Mouse (Mus musculus) hindbrain, embryonic 12.5 days (tissue): ENCODE measurements around the gene Slc31a2. TPM values are rescaled to one million over a fixed set of nuclear protein-coding genes. Genes with fewer than 3 reads are reported as not detected.

Source experiments
- ATAC-seq: fragments of 200-750 bp; cut with Nextera tagmentation; 2 replicates; pipeline ENCODE4 v1.8.0; 2017; ENCODE audit warnings: moderate TSS enrichment; ENCODE audit not compliant: low FRiP score
- H3K27ac ChIP-seq: fragments of 300-500 bp; sonication (generic); 2 replicates; pipeline ENCODE4 v1.5.1; 2016; ENCODE audit warnings: mild to moderate bottlenecking
- H3K27me3 ChIP-seq: fragments of 300-500 bp; sonication (generic); 2 replicates; pipeline ENCODE4 v1.6.1; 2016; ENCODE audit warnings: mild to moderate bottlenecking
- H3K36me3 ChIP-seq: fragments of 300-500 bp; sonication (generic); 2 replicates; pipeline ENCODE4 v1.6.1; 2016; ENCODE audit warnings: mild to moderate bottlenecking
- H3K4me1 ChIP-seq: fragments of 300-500 bp; sonication (generic); 2 replicates; pipeline ENCODE4 v1.6.1; 2016
- H3K4me2 ChIP-seq: fragments of 300-500 bp; sonication (generic); replicated peaks from 2 replicates; pipeline ENCODE4 v1.6.1; 2016; ENCODE audit warnings: mild to moderate bottlenecking
- H3K4me3 ChIP-seq: fragments of 300-500 bp; sonication (generic); 2 replicates; pipeline ENCODE4 v1.5.1; 2016; ENCODE audit warnings: mild to moderate bottlenecking
- H3K9ac ChIP-seq: fragments of 300-500 bp; sonication (generic); 2 replicates; pipeline ENCODE4 v1.6.1; 2016; ENCODE audit warnings: mild to moderate bottlenecking, moderate library complexity
- H3K9me3 ChIP-seq: fragments of 300-500 bp; sonication (generic); replicated peaks from 2 replicates; pipeline ENCODE4 v1.6.1; 2016; ENCODE audit warnings: mild to moderate bottlenecking
- WGBS: fragments of 180-500 bp; shearing (Covaris S2); methylation state at CpG from one replicate; pipeline ENCODE4 v1.1.7; 2016; 5-methylcytosine and 5-hydroxymethylcytosine counted together
- polyA plus RNA-seq: library from polyadenylated mRNA; unstranded; fragments of >200 nt; fragmentation: Nextera tagmentation; extraction: Ambion mirVana; gene quantifications from 2 replicates; pipeline ENCODE4 v1.2.1, GENCODE M21; 2016

Slc31a2 gene
- polyA plus RNA-seq, 1 experiment from 2014 or later, result 13.0 TPM

DNA sequence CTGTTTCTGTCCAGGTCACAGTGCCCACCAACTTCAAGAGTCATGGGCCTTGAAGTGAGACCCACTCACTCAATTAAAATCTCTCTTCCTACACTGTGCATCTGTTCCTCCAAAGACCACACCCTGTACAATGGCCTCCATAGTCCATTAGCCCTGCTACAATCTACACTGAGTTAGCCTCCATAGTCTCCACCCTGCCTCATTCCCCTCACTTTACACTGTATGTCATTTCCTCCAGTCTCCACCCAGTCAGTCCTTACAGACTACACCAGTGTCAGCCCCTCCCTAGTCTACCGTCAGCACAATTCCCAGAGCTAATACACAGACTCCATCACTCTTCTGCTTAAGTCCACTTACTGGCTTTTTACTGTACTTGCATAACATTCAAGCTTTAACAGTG is 40.9 kb downstream of the Slc31a2 start:
- no peaks in the 10 kb centered on the region for H3K27me3 ChIP-seq
- H3K4me1 ChIP-seq, result no peaks in the 10 kb centered on the region
- no peak overlapping the region for H3K4me3 ChIP-seq
- WGBS, result 94% methylated on average over 1 of the region's 1 CpGs
- H3K27ac ChIP-seq, result no peak overlapping the region
- H3K4me2 ChIP-seq, result no peak overlapping the region
- H3K9ac ChIP-seq, result no peak overlapping the region
- H3K9me3 ChIP-seq, result no peaks in the 10 kb centered on the region
- H3K36me3 ChIP-seq, result peaks cover 83% of the 10 kb centered on the region
- no peak for ATAC-seq

DNA sequence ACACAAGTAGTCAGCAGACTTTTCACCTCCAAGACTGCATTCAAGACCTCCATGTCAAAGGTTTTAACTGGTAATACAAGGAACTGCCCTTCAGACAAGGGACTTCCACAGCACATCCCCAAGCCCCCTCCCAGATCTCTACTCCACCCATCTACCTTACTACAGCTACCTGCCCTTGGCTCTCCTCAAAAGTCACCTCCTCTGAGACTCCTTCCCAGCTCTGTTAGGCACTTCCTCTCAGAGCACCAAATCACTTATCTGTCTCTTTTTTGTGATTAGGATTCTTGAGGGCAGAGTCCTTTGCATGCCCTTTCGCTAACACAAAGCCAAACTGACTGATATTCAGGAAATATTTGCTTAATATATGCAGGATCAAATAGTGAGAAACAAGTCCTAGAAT is 43.9 kb downstream of the Slc31a2 start:
- ATAC-seq, result no peak
- Histone ChIP-seq H3K27ac (no peak overlapping the region), H3K4me3 (no peak overlapping the region), H3K27me3 (no peaks in the 10 kb centered on the region), H3K9ac (no peak overlapping the region), H3K4me2 (no peak overlapping the region), H3K36me3 (peaks cover 60% of the 10 kb centered on the region), H3K9me3 (no peaks in the 10 kb centered on the region), H3K4me1 (no peaks in the 10 kb centered on the region)
- WGBS, result 89% methylated on average over 1 of the region's 1 CpGs

DNA sequence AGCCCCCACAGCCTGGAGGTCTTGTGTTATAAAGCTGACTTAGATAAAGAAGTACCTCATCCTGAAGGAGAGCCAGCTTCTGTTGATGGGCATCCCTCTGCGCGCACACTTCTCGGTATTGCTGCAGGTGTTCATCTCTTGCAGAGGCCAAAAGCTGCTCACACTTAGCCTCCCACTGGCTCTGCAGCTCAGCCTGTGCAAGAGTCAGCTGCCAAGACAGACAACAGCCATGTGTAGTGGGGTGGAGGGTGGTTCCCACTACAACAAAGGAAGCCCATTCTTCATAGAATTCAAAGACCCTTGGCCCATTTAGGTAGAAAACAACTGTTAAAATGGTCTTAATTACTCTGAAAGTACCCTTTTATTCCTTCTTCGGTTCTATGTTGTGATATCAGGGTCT is 44.5 kb downstream of the Slc31a2 start:
- Histone ChIP-seq H3K4me1 (no peaks in the 10 kb centered on the region), H3K27ac (no peak overlapping the region), H3K36me3 (peaks cover 63% of the 10 kb centered on the region), H3K9me3 (no peaks in the 10 kb centered on the region), H3K4me3 (no peak overlapping the region), H3K4me2 (no peak overlapping the region), H3K27me3 (no peaks in the 10 kb centered on the region), H3K9ac (no peak overlapping the region)
- 80% methylated on average over 4 of the region's 4 CpGs for WGBS
- no peak for ATAC-seq

DNA sequence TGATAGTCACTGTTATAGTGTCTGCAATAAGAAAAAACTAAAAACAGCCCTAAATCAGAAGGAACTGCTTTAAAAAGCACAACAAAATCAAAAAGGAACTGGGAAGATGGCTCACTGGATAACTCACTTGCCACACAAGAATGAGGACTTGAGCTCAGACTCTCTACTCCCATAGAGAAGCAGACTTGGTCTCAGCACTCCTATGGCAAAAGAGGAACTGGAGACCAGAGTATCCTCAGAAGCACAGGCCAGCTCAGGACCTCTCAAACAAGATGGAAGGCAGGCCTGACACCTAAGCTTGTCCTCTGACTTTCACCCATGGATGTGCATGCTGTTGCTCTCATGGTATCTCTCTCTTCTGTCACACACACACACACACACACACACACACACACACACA is 46.0 kb downstream of the Slc31a2 start:
- Histone ChIP-seq H3K9me3 (no peaks in the 10 kb centered on the region), H3K27me3 (no peaks in the 10 kb centered on the region), H3K4me1 (no peaks in the 10 kb centered on the region), H3K4me3 (no peak overlapping the region), H3K9ac (no peak overlapping the region), H3K4me2 (no peak overlapping the region), H3K36me3 (peaks cover 57% of the 10 kb centered on the region), H3K27ac (no peak overlapping the region)
- no peak for ATAC-seq

DNA sequence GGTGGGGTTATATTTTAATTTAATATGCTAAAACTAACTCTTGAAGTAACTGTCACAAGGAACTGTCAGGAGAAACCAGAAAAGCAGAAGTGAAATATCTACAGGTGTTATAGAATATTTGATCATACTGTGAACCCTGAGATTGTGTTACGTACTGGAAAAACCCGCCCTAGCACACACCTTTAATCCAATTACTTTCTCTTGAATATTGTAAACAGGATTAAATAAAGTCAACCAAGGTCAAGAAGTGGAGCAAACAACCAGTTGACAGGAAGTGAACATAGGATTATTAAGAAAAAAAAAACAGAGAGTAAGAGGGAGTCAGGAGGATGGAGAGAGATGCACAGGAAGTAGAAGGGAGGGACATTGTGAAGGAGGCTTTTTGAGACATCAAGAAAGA is 50.5 kb downstream of the Slc31a2 start:
- peaks cover 38% of the 10 kb centered on the region for H3K36me3 ChIP-seq

DNA sequence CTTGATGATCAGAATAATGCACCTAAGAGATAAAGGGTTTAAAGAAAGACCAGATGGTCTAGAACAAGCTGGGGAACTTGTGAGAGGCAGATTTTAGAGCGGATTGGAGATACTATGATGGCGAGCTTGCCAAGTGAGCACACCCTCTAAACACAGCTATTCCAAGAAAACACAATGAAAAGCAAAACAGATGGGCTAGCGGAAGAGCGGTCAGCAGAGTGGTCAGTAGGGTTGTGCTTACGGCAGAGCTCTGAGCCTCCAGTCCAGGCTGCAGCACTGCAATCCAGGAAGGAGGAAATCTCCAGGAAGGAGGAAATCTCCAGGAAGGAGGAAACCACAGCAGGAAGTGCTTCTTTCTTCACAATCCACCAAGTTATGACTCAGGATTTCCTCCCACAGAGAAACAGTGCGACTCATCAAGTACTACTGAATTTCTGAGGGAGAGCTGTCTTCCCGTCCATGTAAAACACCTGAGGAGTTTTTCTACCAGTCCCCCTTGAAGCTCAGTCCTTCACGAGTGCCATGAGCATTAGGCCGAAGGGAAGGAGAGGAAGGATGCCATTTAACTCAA is 51.4 kb downstream of the Slc31a2 start:
- ATAC-seq, result no peak
- Histone ChIP-seq H3K9me3 (no peaks in the 10 kb centered on the region), H3K9ac (no peak overlapping the region), H3K4me2 (no peak overlapping the region), H3K36me3 (peaks cover 36% of the 10 kb centered on the region), H3K27me3 (no peaks in the 10 kb centered on the region), H3K4me1 (no peaks in the 10 kb centered on the region), H3K4me3 (no peak overlapping the region), H3K27ac (no peak overlapping the region)
- 87% methylated on average over 9 of the region's 9 CpGs for WGBS

More for the DNA sequence above, 50.5 kb downstream of the Slc31a2 start:
- H3K4me1 ChIP-seq, result no peaks in the 10 kb centered on the region
- H3K4me3 ChIP-seq, result no peak overlapping the region
- H3K9ac ChIP-seq, result no peak overlapping the region
- H3K9me3 ChIP-seq, result no peaks in the 10 kb centered on the region
- no peak overlapping the region for H3K4me2 ChIP-seq
- no peak overlapping the region for H3K27ac ChIP-seq
- ATAC-seq, result no peak
- no peaks in the 10 kb centered on the region for H3K27me3 ChIP-seq
- WGBS, result 93% methylated on average over 2 of the region's 2 CpGs

DNA sequence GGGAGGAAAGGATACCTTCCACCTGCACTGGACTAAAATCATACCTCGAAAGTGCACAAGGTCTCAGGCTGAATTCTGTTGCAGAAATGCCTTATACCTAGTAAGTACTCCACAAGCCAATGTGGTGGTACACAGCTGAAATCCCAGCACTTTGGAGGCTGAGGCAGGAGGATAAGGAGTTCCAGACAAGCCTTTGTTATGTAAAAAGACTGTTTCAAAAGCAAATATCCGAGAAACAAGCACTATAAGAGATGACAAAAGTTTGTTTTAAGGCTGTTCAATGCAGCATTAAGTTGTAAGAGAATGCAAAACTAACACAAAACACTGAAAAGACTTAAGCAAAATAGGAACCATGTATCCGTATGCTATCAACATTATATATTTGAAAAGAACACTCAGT is 52.2 kb downstream of the Slc31a2 start:
- WGBS, result 80% methylated on average over 3 of the region's 3 CpGs
- no peak for ATAC-seq
- H3K9me3 ChIP-seq, result no peaks in the 10 kb centered on the region
- no peaks in the 10 kb centered on the region for H3K4me1 ChIP-seq
- H3K9ac ChIP-seq, result no peak overlapping the region
- no peak overlapping the region for H3K4me2 ChIP-seq
- no peaks in the 10 kb centered on the region for H3K27me3 ChIP-seq
- peaks cover 41% of the 10 kb centered on the region for H3K36me3 ChIP-seq
- H3K27ac ChIP-seq, result no peak overlapping the region
- no peak overlapping the region for H3K4me3 ChIP-seq

DNA sequence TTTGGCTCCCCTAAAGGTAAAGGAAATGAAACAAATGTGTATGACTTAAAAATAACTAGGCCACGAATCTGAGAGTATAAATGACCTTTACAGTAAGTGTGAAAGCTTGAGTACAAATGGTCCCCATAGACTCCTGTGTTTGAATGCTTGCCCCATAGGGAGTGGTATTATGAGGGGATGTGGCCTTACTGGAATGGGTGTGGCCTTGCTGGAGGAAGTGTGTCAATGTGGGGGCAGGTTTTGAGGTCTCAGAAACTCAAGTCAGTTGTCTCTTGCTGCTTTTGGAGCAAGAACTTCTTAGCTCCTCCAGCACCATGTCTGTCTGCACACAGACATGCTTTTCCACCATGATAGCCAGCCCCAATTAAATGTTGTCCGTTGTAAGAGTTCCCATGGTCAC is 54.1 kb downstream of the Slc31a2 start:
- Histone ChIP-seq H3K9me3 (no peaks in the 10 kb centered on the region), H3K4me1 (no peaks in the 10 kb centered on the region), H3K9ac (no peak overlapping the region), H3K36me3 (peaks cover 52% of the 10 kb centered on the region), H3K27ac (no peak overlapping the region), H3K4me3 (no peak overlapping the region), H3K4me2 (no peak overlapping the region), H3K27me3 (no peaks in the 10 kb centered on the region)
- whole genome bisulfite sequencing, result 82% methylated on average over 2 of the region's 2 CpGs
- ATAC-seq, result no peak

DNA sequence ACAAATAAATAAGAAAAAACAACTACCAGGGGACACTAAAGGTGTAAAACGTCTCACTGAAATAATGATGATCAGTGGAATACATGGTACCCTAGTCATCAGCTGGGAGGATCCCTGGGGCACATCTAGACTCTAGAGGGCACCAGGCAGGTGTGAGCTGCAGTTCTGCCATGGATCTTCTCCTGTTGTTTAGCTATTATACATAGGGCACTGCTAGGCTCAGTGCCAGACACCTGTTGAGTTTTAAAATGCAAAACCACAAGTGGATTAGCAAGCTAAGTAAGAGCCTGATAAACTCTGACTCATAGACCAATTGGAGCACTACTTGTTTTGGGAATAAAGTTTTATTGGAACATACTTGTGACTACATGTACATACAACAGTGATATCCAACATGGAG is 55.9 kb downstream of the Slc31a2 start:
- Histone ChIP-seq H3K27ac (no peak overlapping the region), H3K4me2 (no peak overlapping the region), H3K9me3 (no peaks in the 10 kb centered on the region), H3K9ac (no peak overlapping the region), H3K27me3 (no peaks in the 10 kb centered on the region), H3K4me1 (no peaks in the 10 kb centered on the region), H3K36me3 (peaks cover 58% of the 10 kb centered on the region), H3K4me3 (no peak overlapping the region)
- 76% methylated on average over 1 of the region's 1 CpGs for WGBS
- no peak for ATAC-seq

DNA sequence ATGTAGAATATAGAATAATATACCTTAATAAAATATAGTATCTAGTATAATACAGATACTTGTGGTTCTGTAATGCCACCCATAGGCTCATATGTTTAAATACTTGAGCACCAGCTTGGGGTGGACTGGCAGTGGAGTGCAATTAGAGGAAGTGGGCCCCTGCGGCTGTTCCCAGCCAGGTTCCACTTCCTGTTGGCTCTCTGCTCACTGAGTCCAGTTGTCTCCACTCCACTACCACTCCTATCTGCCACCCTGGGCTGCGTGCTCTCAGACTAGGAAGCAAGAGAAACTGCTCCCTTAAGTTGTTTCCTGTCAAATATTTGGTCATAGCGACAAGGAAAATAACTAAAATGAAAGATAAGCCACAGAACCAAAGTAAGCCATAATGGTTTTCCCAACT is 60.3 kb downstream of the Slc31a2 start:
- Histone ChIP-seq H3K27me3 (no peaks in the 10 kb centered on the region), H3K4me2 (no peak overlapping the region), H3K27ac (no peak overlapping the region), H3K4me3 (no peak overlapping the region), H3K9ac (no peak overlapping the region), H3K36me3 (peaks cover 69% of the 10 kb centered on the region), H3K4me1 (no peaks in the 10 kb centered on the region), H3K9me3 (no peaks in the 10 kb centered on the region)
- WGBS, result 97% methylated on average over 3 of the region's 3 CpGs
- no peak for ATAC-seq

DNA sequence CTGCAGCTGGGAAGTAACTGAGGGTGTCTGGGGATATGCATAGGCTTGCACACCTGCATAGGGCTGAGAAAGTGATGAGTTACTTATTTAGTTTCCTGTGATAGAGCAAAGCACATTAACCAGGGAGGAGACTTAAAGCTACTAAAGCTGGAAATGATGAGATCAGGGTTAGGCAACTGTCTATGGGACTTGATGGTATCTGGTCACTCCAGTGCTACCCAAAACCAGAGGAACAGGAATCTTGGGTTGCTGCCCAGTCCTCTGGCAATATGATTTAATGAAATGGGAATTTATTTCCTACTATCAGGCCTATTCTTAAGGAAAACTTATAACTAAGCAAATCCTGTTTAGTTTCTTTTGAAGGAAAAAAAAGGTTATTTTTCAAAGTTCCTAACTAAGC is 63.7 kb downstream of the Slc31a2 start:
- no peak overlapping the region for H3K9ac ChIP-seq
- H3K4me3 ChIP-seq, result no peak overlapping the region
- peaks cover 68% of the 10 kb centered on the region for H3K36me3 ChIP-seq
- no peak overlapping the region for H3K27ac ChIP-seq
- no peaks in the 10 kb centered on the region for H3K9me3 ChIP-seq
- H3K4me1 ChIP-seq, result no peaks in the 10 kb centered on the region
- ATAC-seq, result no peak
- no peaks in the 10 kb centered on the region for H3K27me3 ChIP-seq
- H3K4me2 ChIP-seq, result no peak overlapping the region

DNA sequence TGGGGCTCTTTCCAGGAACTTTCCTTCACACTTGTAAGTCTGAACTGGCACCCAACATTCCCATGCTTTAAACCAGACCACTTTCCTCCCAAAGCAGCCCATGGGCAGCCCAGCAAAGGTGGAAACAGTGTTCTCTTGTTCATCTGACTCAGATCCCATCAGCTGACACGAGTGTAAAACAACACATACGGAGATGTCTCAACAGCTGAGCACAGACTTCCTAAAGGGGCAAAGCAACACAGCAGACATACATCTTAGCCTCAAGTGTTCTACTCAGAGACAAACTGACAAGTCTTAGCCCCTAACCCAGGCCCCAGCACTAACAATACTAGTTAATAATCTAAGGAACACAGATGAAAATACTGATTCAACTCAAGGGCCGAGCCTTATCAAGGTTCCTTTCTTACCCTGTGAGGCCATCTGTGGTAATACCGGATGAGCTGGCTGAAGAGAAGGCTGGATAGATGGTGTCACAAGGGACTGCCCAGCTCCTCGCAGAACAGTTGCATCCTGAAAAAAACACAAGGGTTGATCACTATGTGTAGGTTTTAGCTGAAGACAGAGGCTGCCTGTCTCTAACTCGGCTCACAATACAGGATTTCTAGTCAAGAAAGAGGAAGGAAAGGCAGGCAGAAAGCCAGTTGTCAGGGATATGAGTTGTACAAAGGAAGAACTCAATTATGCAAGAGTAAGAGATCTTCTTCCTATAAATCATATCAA is 66.7 kb downstream of the Slc31a2 start:
- Histone ChIP-seq H3K4me2 (no peak overlapping the region), H3K36me3 (peaks cover 60% of the 10 kb centered on the region), H3K27ac (no peak overlapping the region), H3K27me3 (no peaks in the 10 kb centered on the region), H3K4me3 (no peak overlapping the region), H3K9me3 (no peaks in the 10 kb centered on the region), H3K9ac (no peak overlapping the region), H3K4me1 (no peaks in the 10 kb centered on the region)
- WGBS, result 87% methylated on average over 6 of the region's 6 CpGs
- no peak for ATAC-seq

DNA sequence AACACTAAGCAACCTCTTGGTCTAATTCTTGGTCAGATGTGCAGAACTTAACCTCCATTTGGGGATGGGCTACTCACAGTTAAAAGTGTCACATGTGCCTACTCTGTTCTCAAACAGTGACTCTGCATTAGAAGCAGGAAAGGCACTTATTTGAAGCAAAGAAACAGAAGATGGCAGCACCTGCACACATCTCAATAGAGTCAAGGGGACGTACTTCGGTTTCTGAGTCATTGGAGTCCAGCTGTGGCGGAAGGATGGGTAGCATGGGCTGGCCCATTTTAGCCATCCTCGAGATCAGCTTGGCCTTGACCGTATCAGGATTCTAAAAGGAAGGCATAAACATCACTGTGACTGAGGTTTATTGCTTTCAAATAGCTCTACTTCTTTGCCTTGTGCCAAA is 69.6 kb downstream of the Slc31a2 start:
- no peak for ATAC-seq
- no peaks in the 10 kb centered on the region for H3K4me1 ChIP-seq
- H3K4me3 ChIP-seq, result no peak overlapping the region
- no peak overlapping the region for H3K27ac ChIP-seq
- 90% methylated on average over 5 of the region's 5 CpGs for WGBS
- H3K9ac ChIP-seq, result no peak overlapping the region
- no peaks in the 10 kb centered on the region for H3K9me3 ChIP-seq
- H3K4me2 ChIP-seq, result no peak overlapping the region
- no peaks in the 10 kb centered on the region for H3K27me3 ChIP-seq
- peaks cover 62% of the 10 kb centered on the region for H3K36me3 ChIP-seq
